Mouse (Mus musculus): ENCODE data around the gene Gm10234. TPM values are rescaled to one million over a fixed set of nuclear protein-coding genes. Genes with fewer than 3 reads are reported as not detected.

Gene Gm10234
- not detected in 2 replicates for polyA plus RNA-seq (2015; fragmentation: Nextera tagmentation; extraction: Ambion mirVana)

DNA sequence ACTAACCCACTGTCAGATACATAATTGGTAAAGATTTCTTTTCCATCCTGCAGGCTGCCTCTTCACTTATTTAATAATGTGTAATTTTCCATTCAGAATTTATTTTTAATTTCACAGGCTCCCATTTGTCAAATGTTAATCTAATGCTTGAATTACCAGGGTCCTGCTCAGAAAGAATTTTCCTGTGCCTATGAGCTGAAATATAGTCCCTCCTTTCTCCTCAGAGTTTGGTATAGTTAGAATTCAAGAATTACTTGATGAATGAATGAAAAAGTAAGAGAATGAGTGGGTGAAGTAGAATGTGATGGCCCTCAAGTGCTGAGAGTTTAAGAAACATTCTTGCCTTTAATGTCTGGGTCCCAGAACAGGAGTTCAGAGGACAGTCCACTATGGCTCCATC, at the start of gene Gm10234:
Gm10234 (plus strand) TSS at position 301 of the 400 bp plus-strand sequence.
- H3K27me3 ChIP-seq, result no peaks in the 10 kb centered on the region
- no peak within 1 kb of the TSS for H3K9ac ChIP-seq
- H3K9me3 ChIP-seq, result no peaks in the 10 kb centered on the region
- ATAC-seq (ENCODE audit: low read depth), result no peak
- H3K4me2 ChIP-seq, result no peak within 1 kb of the TSS
- H3K27ac ChIP-seq (replicated peaks), result no peak within 1 kb of the TSS
- H3K4me3 ChIP-seq, result no peak within 1 kb of the TSS
- H3K36me3 ChIP-seq, result no peaks in the 10 kb centered on the region
- no peaks in the 10 kb centered on the region for H3K4me1 ChIP-seq (replicated peaks)

DNA sequence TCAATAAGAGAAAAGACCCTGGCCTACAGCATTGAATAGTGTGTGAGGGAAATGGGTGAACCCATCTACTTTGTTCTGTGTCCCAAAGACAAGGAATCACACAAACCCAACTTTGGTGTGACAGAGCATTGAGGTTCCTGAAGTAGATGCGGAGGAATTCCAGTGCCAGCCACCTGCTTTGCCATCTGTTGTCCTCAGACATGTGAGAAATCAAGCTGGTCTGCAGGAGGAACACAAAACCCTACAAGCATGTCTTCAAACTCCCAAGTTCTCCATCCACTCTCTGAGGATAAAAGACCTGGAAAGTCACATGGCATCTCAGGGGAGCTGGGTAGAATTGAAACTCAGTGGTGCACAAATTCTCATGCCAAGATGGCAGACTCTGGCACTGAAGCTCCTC, 44.3 kb upstream of the Gm10234 start:
- WGBS, result 97% methylated on average over 1 of the region's 1 CpGs
- Histone ChIP-seq H3K27ac (replicated peaks) (no peak overlapping the region), H3K4me2 (no peak overlapping the region), H3K9ac (no peak overlapping the region), H3K4me3 (no peak overlapping the region), H3K27me3 (no peaks in the 10 kb centered on the region), H3K4me1 (replicated peaks) (no peaks in the 10 kb centered on the region), H3K9me3 (no peaks in the 10 kb centered on the region), H3K36me3 (no peaks in the 10 kb centered on the region)
- no peak for ATAC-seq (ENCODE audit: low read depth)

- 81% methylated on average over 4 of the region's 4 CpGs for WGBS
These were observed 25.9 kb upstream of the Gm10234 start for GRCm38 (mm10) chr6:95296025-95296424.

DNA sequence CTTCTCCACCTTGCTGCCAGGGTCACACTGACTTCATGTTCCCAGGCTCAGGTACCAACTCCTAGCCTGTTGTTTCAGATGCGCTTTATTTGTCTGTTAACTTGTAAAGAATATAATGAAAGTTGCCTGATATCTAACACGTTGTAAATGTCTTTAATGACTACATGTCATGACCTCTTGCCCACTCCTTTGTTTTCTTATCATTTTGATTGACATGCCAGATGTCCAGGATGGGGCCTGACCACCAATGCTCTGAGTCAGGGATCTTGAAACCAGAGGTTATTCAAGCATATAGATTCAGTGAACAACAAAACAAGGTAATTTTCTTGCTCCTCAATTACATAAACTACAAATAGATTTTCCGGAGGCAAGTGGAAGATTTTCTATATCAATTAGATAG, 23.5 kb upstream of the Gm10234 start:
- Histone ChIP-seq H3K4me1 (replicated peaks) (no peaks in the 10 kb centered on the region), H3K36me3 (no peaks in the 10 kb centered on the region), H3K4me3 (no peak overlapping the region), H3K27me3 (no peaks in the 10 kb centered on the region), H3K9ac (no peak overlapping the region), H3K9me3 (no peaks in the 10 kb centered on the region), H3K27ac (replicated peaks) (no peak overlapping the region), H3K4me2 (no peak overlapping the region)
- WGBS, result 75% methylated on average over 3 of the region's 3 CpGs
- ATAC-seq (ENCODE audit: low read depth), result no peak

More at GRCm38 (mm10) chr6:95296025-95296424, 25.9 kb upstream of the Gm10234 start:
- no peak overlapping the region for H3K27ac ChIP-seq (replicated peaks)
- no peak overlapping the region for H3K4me2 ChIP-seq
- H3K9ac ChIP-seq, result no peak overlapping the region
- no peak for ATAC-seq (ENCODE audit: low read depth)
- H3K27me3 ChIP-seq, result no peaks in the 10 kb centered on the region
- H3K4me3 ChIP-seq, result no peak overlapping the region
- H3K36me3 ChIP-seq, result no peaks in the 10 kb centered on the region
- H3K4me1 ChIP-seq (replicated peaks), result no peaks in the 10 kb centered on the region
- no peaks in the 10 kb centered on the region for H3K9me3 ChIP-seq

DNA sequence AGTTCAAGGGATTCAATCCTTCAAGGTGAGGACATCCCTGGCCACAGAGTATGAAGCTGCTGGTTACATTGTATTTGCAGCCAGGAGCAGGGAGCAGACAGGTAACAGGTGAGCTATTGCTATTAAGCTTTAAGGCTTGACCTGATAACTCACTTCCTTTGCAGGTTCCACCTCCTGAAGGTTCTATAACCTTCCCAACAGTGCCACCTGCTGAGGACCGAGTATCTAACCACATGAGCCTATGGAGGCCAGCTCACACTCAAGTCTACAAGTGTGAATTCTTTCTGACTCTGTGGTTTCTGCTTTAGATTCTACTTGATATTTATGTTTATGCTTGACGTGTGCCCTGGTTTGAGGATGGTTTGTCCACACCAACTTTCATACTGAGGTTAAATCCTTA, 21.3 kb upstream of the Gm10234 start:
- no peak overlapping the region for H3K9ac ChIP-seq
- H3K36me3 ChIP-seq, result no peaks in the 10 kb centered on the region
- no peaks in the 10 kb centered on the region for H3K9me3 ChIP-seq
- H3K4me3 ChIP-seq, result no peak overlapping the region
- no peaks in the 10 kb centered on the region for H3K27me3 ChIP-seq
- WGBS, result 80% methylated on average over 2 of the region's 2 CpGs
- no peak overlapping the region for H3K4me2 ChIP-seq
- H3K27ac ChIP-seq (replicated peaks), result no peak overlapping the region
- H3K4me1 ChIP-seq (replicated peaks), result no peaks in the 10 kb centered on the region
- ATAC-seq (ENCODE audit: low read depth), result no peak

- H3K27me3 ChIP-seq, result no peaks in the 10 kb centered on the region
- H3K4me1 ChIP-seq (replicated peaks), result peaks cover 8% of the 10 kb centered on the region; the same call in 1 of the 2 replicates
- no peaks in the 10 kb centered on the region for H3K9me3 ChIP-seq
- H3K27ac ChIP-seq (replicated peaks), result peak overlapping the region; percentile 42; the same call in 1 of the 2 replicates
- no peaks in the 10 kb centered on the region for H3K36me3 ChIP-seq
- ATAC-seq (ENCODE audit: low read depth), result no peak
- 57% methylated on average over 5 of the region's 5 CpGs for WGBS
- H3K4me3 ChIP-seq, result no peak overlapping the region
- no peak overlapping the region for H3K9ac ChIP-seq
- H3K4me2 ChIP-seq, result no peak overlapping the region
These were observed 9.3 kb downstream of the Gm10234 start for GRCm38 (mm10) chr6:95331191-95331590.

DNA sequence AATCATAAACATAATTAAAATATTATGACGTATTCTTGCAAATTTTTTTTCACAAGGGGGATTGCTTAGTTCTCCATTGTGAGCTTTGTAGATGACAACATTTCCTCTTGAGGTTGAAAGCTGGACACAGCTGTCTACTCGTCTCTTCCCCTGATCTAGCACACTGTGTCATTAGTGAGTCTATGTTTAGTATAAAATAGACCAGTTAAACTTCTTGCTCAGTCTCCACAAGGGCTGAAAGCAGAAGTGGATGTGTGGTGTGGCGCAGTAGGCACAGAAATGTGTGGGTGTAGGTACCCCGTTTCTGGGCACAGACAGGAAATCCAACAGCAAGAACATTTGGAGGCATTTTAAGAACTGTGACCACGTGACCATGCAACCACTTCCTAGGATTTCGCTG, 12.9 kb downstream of the Gm10234 start:
- H3K4me1 ChIP-seq (replicated peaks), result peaks cover 8% of the 10 kb centered on the region; the same call in 1 of the 2 replicates
- H3K36me3 ChIP-seq, result no peaks in the 10 kb centered on the region
- no peaks in the 10 kb centered on the region for H3K9me3 ChIP-seq
- no peak overlapping the region for H3K27ac ChIP-seq (replicated peaks)
- H3K4me3 ChIP-seq, result no peak overlapping the region
- 87% methylated on average over 6 of the region's 6 CpGs for WGBS
- no peak overlapping the region for H3K9ac ChIP-seq
- ATAC-seq (ENCODE audit: low read depth), result no peak
- H3K27me3 ChIP-seq, result no peaks in the 10 kb centered on the region
- H3K4me2 ChIP-seq, result no peak overlapping the region

DNA sequence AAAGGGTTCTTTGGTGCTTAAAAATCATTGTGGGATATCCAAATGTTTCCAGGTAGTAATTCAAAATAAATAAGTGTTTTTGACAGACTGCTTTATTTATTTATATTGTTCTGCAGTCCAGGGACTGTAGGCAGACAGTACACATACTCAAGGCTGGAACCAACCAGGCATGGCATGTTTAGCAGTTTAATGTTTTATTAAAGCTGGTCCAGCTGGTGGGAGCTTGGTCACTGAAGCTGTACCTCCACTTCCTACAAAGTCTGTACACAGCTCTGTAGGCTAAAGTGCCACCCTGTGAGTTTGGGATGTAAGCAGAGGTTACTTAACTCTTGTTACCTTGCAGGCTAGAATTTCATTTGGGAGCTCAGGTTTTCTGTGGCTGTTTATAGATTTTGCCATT, 27.5 kb downstream of the Gm10234 start:
- Histone ChIP-seq H3K36me3 (no peaks in the 10 kb centered on the region), H3K9me3 (no peaks in the 10 kb centered on the region), H3K9ac (no peak overlapping the region), H3K4me2 (no peak overlapping the region), H3K4me3 (no peak overlapping the region), H3K27me3 (no peaks in the 10 kb centered on the region), H3K4me1 (replicated peaks) (no peaks in the 10 kb centered on the region), H3K27ac (replicated peaks) (no peak overlapping the region)
- ATAC-seq (ENCODE audit: low read depth), result no peak

GRCm38 (mm10) chr6:95353043-95353442, 31.1 kb downstream of the Gm10234 start:
- Histone ChIP-seq H3K27ac (replicated peaks) (no peak overlapping the region), H3K27me3 (no peaks in the 10 kb centered on the region), H3K4me2 (no peak overlapping the region), H3K4me1 (replicated peaks) (no peaks in the 10 kb centered on the region), H3K4me3 (no peak overlapping the region), H3K9me3 (no peaks in the 10 kb centered on the region), H3K9ac (no peak overlapping the region), H3K36me3 (no peaks in the 10 kb centered on the region)
- WGBS, result 90% methylated on average over 7 of the region's 7 CpGs
- no peak for ATAC-seq (ENCODE audit: low read depth)

GRCm38 (mm10) chr6:95353886-95354285, 32.0 kb downstream of the Gm10234 start:
- no peak overlapping the region for H3K4me2 ChIP-seq
- H3K9ac ChIP-seq, result no peak overlapping the region
- no peaks in the 10 kb centered on the region for H3K4me1 ChIP-seq (replicated peaks)
- no peaks in the 10 kb centered on the region for H3K9me3 ChIP-seq
- H3K27me3 ChIP-seq, result no peaks in the 10 kb centered on the region
- 80% methylated on average over 1 of the region's 1 CpGs for WGBS
- no peak overlapping the region for H3K4me3 ChIP-seq
- no peaks in the 10 kb centered on the region for H3K36me3 ChIP-seq
- ATAC-seq (ENCODE audit: low read depth), result no peak
- H3K27ac ChIP-seq (replicated peaks), result no peak overlapping the region

- Histone ChIP-seq H3K27me3 (no peaks in the 10 kb centered on the region), H3K9me3 (no peaks in the 10 kb centered on the region), H3K4me3 (no peak overlapping the region), H3K27ac (replicated peaks) (no peak overlapping the region), H3K36me3 (no peaks in the 10 kb centered on the region), H3K4me2 (no peak overlapping the region), H3K9ac (no peak overlapping the region), H3K4me1 (replicated peaks) (0 out of 2 replicates have a peak, but pooled peaks cover 8% of the 10 kb centered on the region)
- ATAC-seq (ENCODE audit: low read depth), result no peak
- WGBS, result 82% methylated on average over 5 of the region's 5 CpGs
These were observed 38.2 kb downstream of the Gm10234 start for GRCm38 (mm10) chr6:95360084-95360483.

- H3K36me3 ChIP-seq, result no peaks in the 10 kb centered on the region
- H3K9ac ChIP-seq, result no peak overlapping the region
- peak; percentile 23; the same call in 1 of the 2 replicates for ATAC-seq (ENCODE audit: low read depth)
- H3K27me3 ChIP-seq, result no peaks in the 10 kb centered on the region
- 0 out of 2 replicates have a peak, but pooled peaks cover 8% of the 10 kb centered on the region for H3K4me1 ChIP-seq (replicated peaks)
- H3K27ac ChIP-seq (replicated peaks), result peak overlapping the region; percentile 34
- WGBS, result 62% methylated on average over 5 of the region's 5 CpGs
- H3K4me3 ChIP-seq, result no peak overlapping the region
- H3K9me3 ChIP-seq, result no peaks in the 10 kb centered on the region
- H3K4me2 ChIP-seq, result no peak overlapping the region
These were observed 40.8 kb downstream of the Gm10234 start for GRCm38 (mm10) chr6:95362707-95363106.

GRCm38 (mm10) chr6:95371811-95372210, 49.9 kb downstream of the Gm10234 start:
- Histone ChIP-seq H3K27ac (replicated peaks) (no peak overlapping the region), H3K9ac (no peak overlapping the region), H3K4me1 (replicated peaks) (peaks cover 2% of the 10 kb centered on the region), H3K4me3 (no peak overlapping the region), H3K27me3 (no peaks in the 10 kb centered on the region), H3K4me2 (no peak overlapping the region), H3K9me3 (no peaks in the 10 kb centered on the region), H3K36me3 (no peaks in the 10 kb centered on the region)
- no peak for ATAC-seq (ENCODE audit: low read depth)
- WGBS, result 81% methylated on average over 4 of the region's 4 CpGs
